Mouse (Mus musculus) cortical plate, adult 2 months (tissue): ENCODE measurements around the gene Retreg3.

Experiments used
- CTCF ChIP-seq: fragments of 200-500 bp; IDR thresholded peaks from 2 replicates; pipeline ENCODE4 v1.5.1; 2011; ENCODE audit warnings: mild to moderate bottlenecking, control low read depth, low read length; ENCODE audit not compliant: insufficient read depth; ENCODE audit errors: extremely low read depth
- POLR2A ChIP-seq: fragments of 200-500 bp; IDR thresholded peaks from 2 replicates; pipeline ENCODE4 v1.6.1; 2011; ENCODE audit warnings: mild to moderate bottlenecking, low read length, control low read depth; ENCODE audit not compliant: insufficient read depth; ENCODE audit errors: extremely low read depth

GRCm38 (mm10) chr11:101138536-101139181 is 19.0 kb upstream of the Retreg3 start:
- TF ChIP-seq POLR2A (no peak), CTCF (no peak)
